Mouse (Mus musculus) midbrain, postnatal 0 days (tissue): ENCODE measurements around the gene Tekt1. TPM values are rescaled to one million over a fixed set of nuclear protein-coding genes. Genes with fewer than 3 reads are reported as not detected.

Experiments used
- ATAC-seq: fragments of 200-750 bp; cut with Nextera tagmentation; 2 replicates; pipeline ENCODE4 v1.8.0; 2017; ENCODE audit warnings: moderate number of reproducible peaks, mild to moderate bottlenecking, moderate TSS enrichment, moderate library complexity; ENCODE audit not compliant: low FRiP score
- DNase-seq: peaks from one replicate; pipeline ENCODE4 v3.0.0-alpha.2; 2015; ENCODE audit warnings: low spot score
- H3K27ac ChIP-seq: fragments of 300-500 bp; sonication (generic); 2 replicates; pipeline ENCODE4 v1.5.1; 2014; ENCODE audit warnings: low read depth, mild to moderate bottlenecking, low read length, mixed read lengths
- H3K27me3 ChIP-seq: fragments of 300-500 bp; sonication (generic); 2 replicates; pipeline ENCODE4 v1.6.1; 2014; ENCODE audit warnings: low read length, control low read depth, mixed read lengths; ENCODE audit not compliant: insufficient read depth
- H3K36me3 ChIP-seq: fragments of 300-500 bp; sonication (generic); 2 replicates; pipeline ENCODE4 v1.6.1; 2014; ENCODE audit warnings: low read length, control low read depth, mixed read lengths; ENCODE audit not compliant: insufficient read depth
- H3K4me1 ChIP-seq: fragments of 300-500 bp; sonication (generic); 2 replicates; pipeline ENCODE4 v1.6.1; 2014; ENCODE audit warnings: mild to moderate bottlenecking, control low read depth, antibody characterized with exemption, low read length, mixed read lengths; ENCODE audit not compliant: insufficient read depth
- H3K4me2 ChIP-seq: fragments of 300-500 bp; sonication (generic); 2 replicates; pipeline ENCODE4 v1.6.1; 2014; ENCODE audit warnings: low read depth, mild to moderate bottlenecking, low read length, mixed read lengths; ENCODE audit not compliant: poor library complexity, severe bottlenecking
- H3K4me3 ChIP-seq: fragments of 300-500 bp; sonication (generic); 2 replicates; pipeline ENCODE4 v1.5.1; 2014; ENCODE audit warnings: low read depth, mild to moderate bottlenecking, low read length, moderate library complexity
- H3K9ac ChIP-seq: fragments of 300-500 bp; sonication (generic); replicated peaks from 2 replicates; pipeline ENCODE4 v1.6.1; 2014; ENCODE audit warnings: mild to moderate bottlenecking, low read length, moderate library complexity, mixed read lengths; ENCODE audit not compliant: poor library complexity, severe bottlenecking
- H3K9me3 ChIP-seq: fragments of 300-500 bp; sonication (generic); 2 replicates; pipeline ENCODE4 v1.6.1; 2016; ENCODE audit warnings: low read length, control low read depth
- CTCF ChIP-seq: IDR thresholded peaks from 2 replicates; pipeline ENCODE4 v1.5.1; 2016; ENCODE audit warnings: antibody characterized with exemption, mild to moderate bottlenecking
- WGBS: fragments of 180-500 bp; shearing (Covaris S2); extraction: QIAGEN DNeasy Blood & Tissue Kit; methylation state at CpG from one replicate; pipeline ENCODE4 v1.1.7; 2014; 5-methylcytosine and 5-hydroxymethylcytosine counted together
- polyA plus RNA-seq: library from polyadenylated mRNA; unstranded; fragments of >200 nt; fragmentation: Nextera tagmentation; extraction: Ambion mirVana; gene quantifications from 2 replicates; pipeline ENCODE4 v1.2.1, GENCODE M21; 2015
- total RNA-seq: library from RNA; depleted of rRNA; stranded (reverse); fragments of >200 nt; gene quantifications from 2 replicates; pipeline ENCODE4 v1.2.3, GENCODE M21; 2014; rRNA removed

The Tekt1 gene
- total RNA-seq (6.9 and 9.8 TPM in 2 replicates), polyA plus RNA-seq (7.4 and 10.3 TPM in 2 replicates)

DNA sequence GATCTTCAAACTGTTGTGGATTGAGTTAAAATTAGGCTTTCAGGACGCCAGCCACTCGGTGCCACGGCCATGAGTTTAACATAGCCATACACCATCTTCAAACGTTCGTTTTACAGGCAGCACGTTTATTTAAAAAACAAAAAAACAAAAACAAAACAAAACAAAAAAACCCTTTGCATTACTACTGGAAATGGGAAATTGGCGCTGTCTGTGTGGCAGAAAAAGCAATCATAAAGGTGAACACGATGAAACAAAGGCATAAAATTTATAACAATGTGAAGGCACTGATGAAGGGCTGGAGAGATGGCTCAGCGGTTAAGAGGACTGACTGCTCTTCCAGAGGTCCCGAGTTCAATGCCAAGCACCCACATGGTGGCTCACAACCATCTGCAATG, at the start of gene Tekt1:
Tekt1 (minus strand) TSS at position 96 of the 395 bp plus-strand sequence.
- Histone ChIP-seq H3K4me1 (no peaks in the 10 kb centered on the region), H3K27ac (peak within 1 kb of the TSS; percentile 13; the same call in 1 of the 2 replicates), H3K4me2 (peak within 1 kb of the TSS; percentile 76), H3K36me3 (no peaks in the 10 kb centered on the region), H3K9me3 (no peaks in the 10 kb centered on the region), H3K4me3 (peak within 1 kb of the TSS; percentile 42), H3K27me3 (no peaks in the 10 kb centered on the region), H3K9ac (peak within 1 kb of the TSS; percentile 46; the same call in 1 of the 2 replicates)
- no peak for TF ChIP-seq CTCF
- 30% methylated on average over 10 of the region's 10 CpGs for WGBS
- ATAC-seq: no peak
- no peak for DNase-seq

- no peak for ATAC-seq
- Histone ChIP-seq H3K9ac (0 out of 2 replicates have a peak overlapping the region, but pooled peaks have one; percentile 68), H3K4me1 (peaks cover 3% of the 10 kb centered on the region; the same call in 1 of the 2 replicates), H3K4me2 (peak overlapping the region; percentile 94), H3K9me3 (no peaks in the 10 kb centered on the region), H3K27me3 (no peaks in the 10 kb centered on the region; the same call in none of the 2 replicates), H3K36me3 (no peaks in the 10 kb centered on the region), H3K27ac (no peak overlapping the region), H3K4me3 (peak overlapping the region; percentile 65)
- TF ChIP-seq CTCF: no peak
- DNase-seq: no peak
- WGBS: 33% methylated on average over 9 of the region's 9 CpGs
Observed at GRCm38 (mm10) chr11:72411945-72412344, 49.7 kb upstream of the Tekt1 start.

DNA sequence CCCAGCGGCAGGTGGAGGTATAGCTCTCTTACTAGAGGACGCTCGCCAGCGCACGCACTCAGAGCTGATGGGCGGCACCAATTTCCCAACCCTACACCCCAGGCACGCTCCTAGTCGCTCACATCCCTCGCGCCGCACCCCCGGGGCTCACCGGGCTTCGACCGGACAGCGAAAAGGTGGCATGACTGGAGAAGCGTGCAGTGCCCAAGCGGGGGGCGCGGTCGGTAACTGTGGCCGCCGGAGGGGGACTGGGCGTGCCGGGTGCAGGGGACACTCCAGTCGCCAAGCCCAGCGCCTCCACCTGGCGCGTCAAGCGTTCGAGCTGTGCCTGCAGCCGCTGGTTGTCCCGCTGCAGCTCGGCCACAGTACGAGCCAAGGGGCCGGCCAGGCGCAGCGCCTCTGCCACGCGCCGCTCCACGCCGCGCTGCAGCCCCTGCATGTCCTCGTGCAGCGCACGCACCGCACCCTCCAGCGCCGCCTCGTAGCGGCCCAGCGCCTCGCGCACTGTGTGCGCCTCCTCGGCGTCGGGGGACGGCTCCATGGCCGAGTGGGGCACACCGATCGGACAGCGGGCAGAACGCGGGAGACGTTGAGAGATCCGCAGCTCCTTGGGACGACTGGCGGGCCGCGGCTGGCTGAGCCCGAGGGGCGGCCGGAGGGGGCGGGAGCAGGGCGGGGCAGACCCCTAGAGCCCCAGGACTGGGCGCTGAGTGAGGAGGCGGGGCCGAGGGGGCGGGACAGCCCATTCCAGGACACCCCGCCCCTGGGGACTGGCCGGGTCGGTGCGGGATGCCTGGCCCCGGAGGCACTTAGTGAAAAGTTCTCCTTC, 49.1 kb upstream of the Tekt1 start, which contains the start of gene Smtnl2:
Smtnl2 (minus strand) TSS at position 621 of the 829 bp plus-strand sequence.
- H3K9me3 ChIP-seq: no peaks in the 10 kb centered on the region
- peak; percentile 68; the same call in 1 of the 2 replicates for TF ChIP-seq CTCF
- H3K36me3 ChIP-seq: no peaks in the 10 kb centered on the region
- H3K27me3 ChIP-seq: no peaks in the 10 kb centered on the region; the same call in none of the 2 replicates
- H3K9ac ChIP-seq: peak within 1 kb of the TSS; percentile 68
- under 1% methylated on average over 72 of the region's 86 CpGs for WGBS
- peak within 1 kb of the TSS; percentile 55 for H3K27ac ChIP-seq
- peaks cover 3% of the 10 kb centered on the region; the same call in 1 of the 2 replicates for H3K4me1 ChIP-seq
- ATAC-seq: peak; percentile 76
- H3K4me3 ChIP-seq: peak within 1 kb of the TSS; percentile 65
- peak within 1 kb of the TSS; percentile 94 for H3K4me2 ChIP-seq
- DNase-seq: peak; percentile 72

GRCm38 (mm10) chr11:72410521-72411092, 48.4 kb upstream of the Tekt1 start:
- ATAC-seq: no peak
- no peak; the same call in 1 of the 2 replicates for TF ChIP-seq CTCF
- Histone ChIP-seq H3K36me3 (no peaks in the 10 kb centered on the region), H3K4me1 (peaks cover 3% of the 10 kb centered on the region; the same call in 1 of the 2 replicates), H3K9me3 (no peaks in the 10 kb centered on the region), H3K27me3 (no peaks in the 10 kb centered on the region; the same call in none of the 2 replicates), H3K4me3 (peak overlapping the region; percentile 65), H3K27ac (peak overlapping the region; percentile 55), H3K9ac (peak overlapping the region; percentile 68), H3K4me2 (peak overlapping the region; percentile 94)
- WGBS: 1% methylated on average over 25 of the region's 25 CpGs
- peak; percentile 14 for DNase-seq

- ATAC-seq (no peak), DNase-seq (no peak)
- Histone ChIP-seq H3K9me3 (no peaks in the 10 kb centered on the region), H3K36me3 (no peaks in the 10 kb centered on the region), H3K27me3 (no peaks in the 10 kb centered on the region; the same call in none of the 2 replicates), H3K4me2 (peak overlapping the region; percentile 94), H3K27ac (no peak overlapping the region), H3K4me1 (peaks cover 3% of the 10 kb centered on the region; the same call in 1 of the 2 replicates), H3K4me3 (no peak overlapping the region), H3K9ac (no peak overlapping the region)
- WGBS: 78% methylated on average over 12 of the region's 12 CpGs
- no peak for TF ChIP-seq CTCF
Observed at GRCm38 (mm10) chr11:72409649-72410385, 47.6 kb upstream of the Tekt1 start.
